Mouse (Mus musculus) thymus, postnatal 36 days (tissue): ENCODE data around the gene Arhgap29.

Experiments used
- DNase-seq, 2 experiments: peaks; one replicate each; pipeline ENCODE4 v3.0.0; 2022; ENCODE audit warnings: mixed read lengths in 2 of 2

Arhgap29 gene

DNA sequence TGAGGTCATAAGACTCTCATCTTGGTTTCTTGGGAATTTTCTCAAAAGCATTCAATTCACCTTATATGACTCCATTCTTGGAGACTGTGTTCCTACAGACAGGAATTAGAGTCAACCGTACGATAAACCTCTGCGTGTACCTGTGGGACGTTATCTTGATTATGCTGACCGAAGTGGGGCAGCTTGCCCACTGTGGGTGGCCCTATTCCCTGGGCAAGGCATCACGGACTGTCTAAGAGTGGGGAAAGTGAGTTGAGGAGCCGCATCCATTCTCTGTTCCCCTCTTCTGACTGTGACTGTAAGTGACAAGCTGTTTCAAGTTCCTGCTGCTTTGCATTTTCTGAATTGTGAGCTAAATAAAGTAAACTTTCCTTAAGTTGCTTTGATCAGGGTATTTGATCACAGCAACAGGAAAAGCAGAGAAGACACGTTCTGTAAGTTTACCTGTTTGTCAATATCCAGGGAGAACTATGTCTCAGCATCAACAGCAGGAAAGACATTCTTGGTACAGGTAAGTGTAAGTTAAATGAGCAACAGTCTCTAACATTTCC is at the start of gene Arhgap29:
Gene Arhgap29, plus strand, starts transcription at position 501 of the 551 bp plus-strand sequence.
- DNase-seq: no peak

DNA sequence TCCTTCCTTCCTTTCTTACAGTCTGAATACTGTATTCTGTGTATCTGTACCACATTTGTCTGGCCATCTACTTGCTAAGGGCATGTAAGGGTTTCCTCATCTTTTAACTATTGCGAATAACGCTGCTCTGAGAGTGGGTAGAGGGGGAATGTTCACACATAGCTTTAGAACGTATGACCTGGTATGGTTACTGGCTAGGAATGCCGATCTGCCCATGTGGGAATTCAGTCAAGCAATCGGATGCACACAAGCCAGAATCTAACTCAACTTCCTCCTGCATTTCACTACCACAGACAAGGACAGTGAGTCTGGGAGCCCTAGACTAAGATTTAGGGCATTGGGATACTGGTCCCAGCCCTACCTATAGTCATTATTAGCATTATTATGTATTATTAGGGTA is 49.6 kb upstream of the Arhgap29 start:
- no peak for DNase-seq

DNA sequence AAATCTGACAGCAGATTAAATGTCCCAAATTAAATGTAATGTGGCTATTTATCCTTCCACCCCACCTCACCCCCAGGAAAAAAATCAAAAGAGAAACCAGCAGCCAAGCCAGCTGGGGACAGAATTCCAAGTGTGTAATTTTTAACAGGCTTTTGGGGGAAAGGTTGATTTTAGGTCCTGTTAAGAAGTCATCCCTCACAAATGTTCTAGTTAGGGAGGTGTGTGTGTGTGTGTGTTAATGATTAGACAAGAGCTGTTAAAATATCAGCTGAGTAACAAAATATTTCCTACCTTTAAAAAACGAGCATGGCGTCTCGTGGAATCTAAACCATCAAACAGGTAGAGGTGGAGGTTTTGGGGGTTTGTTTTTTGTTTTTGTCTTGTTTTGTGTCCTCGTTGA is 49.1 kb upstream of the Arhgap29 start:
- DNase-seq: no peak

DNA sequence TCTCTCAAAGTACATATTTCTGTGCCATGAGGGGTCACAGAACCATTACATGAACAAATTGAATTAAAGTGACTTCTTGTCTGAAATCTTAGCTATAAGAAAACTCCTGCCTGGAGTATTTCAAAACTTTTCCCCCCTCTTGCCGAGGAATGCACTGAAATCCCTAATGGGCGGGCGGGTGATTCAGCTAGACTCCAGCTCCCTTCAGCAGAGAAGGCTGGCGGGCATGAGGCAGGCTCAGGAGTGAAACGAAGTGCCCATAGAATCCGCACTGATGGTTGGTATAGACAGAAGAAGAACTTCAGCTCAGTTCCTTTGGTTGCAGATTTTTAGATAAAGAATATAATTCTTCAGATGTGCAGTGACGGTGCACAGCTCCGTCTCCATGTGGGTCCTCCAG is 48.6 kb upstream of the Arhgap29 start:
- DNase-seq: no peak

DNA sequence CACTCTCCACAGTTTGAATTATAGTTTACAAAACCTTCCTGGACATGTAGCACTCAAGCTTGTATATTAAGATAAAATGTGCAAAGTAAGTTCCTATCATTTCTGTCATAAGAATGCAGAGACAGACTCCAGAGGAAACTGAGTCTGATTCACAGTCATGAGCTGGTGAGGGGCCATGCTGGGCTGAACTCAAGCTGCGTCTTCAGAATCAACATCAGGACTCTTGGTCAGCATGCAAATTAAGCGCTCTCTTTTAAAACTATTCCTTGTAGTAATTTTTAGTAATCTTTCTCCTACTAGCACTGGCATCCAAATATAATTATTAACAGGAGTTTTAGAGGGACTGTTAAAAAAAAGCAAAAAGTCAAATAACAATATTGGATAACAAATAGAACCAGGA is 47.9 kb upstream of the Arhgap29 start:
- DNase-seq: no peak

DNA sequence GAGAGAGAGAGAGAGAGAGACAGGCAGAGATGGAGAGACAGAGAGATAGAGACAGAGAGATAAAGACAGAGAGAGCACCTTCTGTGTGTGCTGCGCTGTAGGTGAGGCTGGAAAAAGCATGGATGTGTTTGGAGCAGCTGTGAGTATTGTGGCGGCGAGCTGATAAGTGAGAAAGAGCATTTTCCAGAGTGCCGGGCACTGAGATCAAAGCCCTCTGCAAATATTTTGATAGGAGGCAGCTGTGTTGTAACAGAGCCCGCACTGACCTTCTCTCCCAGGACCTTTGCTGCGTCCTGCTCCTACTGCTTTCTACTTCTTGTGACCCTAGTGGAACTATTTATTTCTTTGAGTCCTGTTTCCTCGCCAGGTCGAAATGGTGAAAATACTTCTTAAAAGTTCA is 45.7 kb upstream of the Arhgap29 start:
- DNase-seq: no peak

DNA sequence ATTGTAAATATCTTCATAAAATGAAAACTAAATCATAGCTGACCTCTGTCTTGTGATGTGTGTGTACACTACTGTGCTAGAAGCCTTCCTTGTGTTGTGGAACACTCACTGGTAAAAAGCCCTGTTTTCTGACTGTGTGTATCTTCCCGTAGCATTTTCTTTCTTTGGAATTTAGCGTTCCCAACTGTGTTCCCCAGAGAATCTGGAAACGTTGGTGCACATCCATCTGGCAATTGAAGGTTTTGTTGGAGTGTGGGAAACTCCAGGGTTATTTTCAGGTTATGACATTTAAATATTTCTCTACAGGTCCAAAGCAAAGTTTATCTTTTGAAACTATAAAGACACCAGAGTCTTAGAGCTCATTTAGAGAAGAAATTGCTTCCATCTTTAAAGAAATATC is 43.2 kb upstream of the Arhgap29 start:
- no peak for DNase-seq

DNA sequence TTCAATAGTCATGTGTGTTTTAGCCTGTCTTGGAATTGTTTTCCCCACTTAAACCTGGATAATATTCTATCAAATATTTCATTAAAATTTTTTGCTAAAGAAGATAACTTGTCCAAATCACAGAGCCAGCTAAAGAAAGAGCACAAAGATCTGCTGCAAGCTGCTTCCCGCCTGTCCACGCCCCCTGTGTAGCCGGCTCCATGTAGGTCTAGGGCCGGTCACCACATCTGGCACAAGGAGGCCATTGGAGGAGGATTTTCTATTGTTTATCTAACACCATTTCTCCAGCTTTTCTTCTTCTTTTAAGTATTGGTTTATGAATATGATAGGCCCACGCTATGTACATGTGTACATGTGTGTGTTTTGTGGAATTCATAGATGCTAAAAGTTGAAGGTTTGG is 38.9 kb upstream of the Arhgap29 start:
- DNase-seq: no peak

DNA sequence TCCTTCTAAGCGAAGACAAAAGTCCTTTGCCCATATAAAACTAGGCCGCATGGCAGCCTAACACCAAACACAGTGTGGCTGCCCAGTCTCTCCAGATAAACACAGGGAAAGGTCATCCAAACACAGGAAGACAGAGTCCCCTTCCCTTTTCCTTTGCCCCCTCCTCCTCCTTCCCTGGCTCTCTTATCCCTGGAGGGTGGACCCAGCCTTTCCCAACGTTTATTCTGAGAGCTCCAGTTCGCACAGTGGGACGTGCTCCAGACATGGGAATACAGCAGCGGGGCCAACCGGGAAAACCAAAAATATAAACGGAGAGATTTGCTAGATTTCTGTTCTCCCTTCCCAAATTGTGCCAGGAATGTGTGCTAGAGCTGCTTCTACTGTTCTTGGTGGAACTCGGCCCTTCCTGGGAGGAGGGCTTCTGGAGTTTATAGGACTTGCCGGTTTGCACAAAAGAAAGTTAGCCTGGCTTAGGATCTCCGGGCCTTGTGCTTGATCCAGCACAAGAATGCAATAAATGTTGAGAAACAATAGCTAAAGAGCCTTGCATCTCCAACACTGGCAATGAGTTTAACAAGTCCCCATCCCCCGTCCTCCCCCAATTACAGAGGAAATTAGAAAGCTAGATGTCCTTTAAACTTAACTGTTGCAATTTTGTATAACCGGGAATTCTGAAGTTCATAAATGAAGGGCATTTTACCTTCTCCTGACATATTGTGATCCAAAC is 37.7 kb upstream of the Arhgap29 start:
- no peak for DNase-seq

DNA sequence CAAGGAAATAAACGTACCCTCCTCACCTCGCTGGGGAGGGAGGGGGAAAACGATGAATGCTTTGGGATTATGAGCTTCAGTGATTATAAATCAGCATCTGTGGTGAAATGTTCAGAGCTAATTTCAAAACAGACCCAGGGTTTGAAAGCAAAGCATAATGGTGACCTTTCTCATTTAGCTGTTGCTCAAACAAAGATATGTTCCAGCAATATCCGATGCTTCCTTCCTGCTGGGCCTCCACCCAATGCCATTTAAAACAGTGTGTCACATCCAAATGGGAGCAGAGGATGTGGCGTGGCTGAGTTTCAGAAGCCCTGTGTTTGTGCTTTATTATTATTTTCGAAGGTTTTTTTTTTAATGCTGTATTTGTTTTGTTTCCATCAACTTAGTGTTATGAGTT is 37.1 kb upstream of the Arhgap29 start:
- no peak for DNase-seq

DNA sequence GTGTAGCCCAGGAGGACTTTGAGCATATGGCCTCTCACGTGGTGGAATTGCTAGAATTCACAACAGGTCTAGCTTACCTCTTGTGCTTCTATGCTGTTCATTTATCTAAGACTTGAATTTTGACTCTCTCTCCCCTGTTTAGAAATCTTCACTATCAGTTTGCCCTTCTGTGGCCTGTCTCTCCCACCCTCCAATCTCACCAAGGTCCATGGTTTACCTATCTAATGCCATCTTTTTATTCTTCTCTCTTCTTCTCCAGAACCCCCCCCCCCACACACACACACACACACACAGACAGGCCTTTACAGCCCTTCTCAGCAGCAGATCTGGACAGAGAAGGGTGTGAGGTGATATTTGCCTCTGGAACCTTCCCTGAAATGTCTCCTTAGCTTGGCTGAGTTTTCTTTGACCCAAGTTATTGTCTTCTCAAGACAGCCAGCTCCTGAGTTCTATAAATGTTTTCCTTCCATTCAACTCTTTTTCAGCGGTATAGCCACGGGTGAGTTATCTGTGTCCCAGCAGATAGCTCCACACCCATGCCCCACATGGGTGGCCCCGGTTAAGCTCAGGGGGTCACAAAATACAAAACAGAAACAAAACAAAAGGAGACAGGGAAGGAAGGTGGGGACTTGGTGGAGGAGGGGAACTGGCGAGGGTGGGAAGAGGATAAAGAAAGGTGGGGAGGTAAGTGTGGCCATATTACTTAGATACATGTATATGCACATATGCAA is 35.4 kb upstream of the Arhgap29 start:
- DNase-seq: no peak

DNA sequence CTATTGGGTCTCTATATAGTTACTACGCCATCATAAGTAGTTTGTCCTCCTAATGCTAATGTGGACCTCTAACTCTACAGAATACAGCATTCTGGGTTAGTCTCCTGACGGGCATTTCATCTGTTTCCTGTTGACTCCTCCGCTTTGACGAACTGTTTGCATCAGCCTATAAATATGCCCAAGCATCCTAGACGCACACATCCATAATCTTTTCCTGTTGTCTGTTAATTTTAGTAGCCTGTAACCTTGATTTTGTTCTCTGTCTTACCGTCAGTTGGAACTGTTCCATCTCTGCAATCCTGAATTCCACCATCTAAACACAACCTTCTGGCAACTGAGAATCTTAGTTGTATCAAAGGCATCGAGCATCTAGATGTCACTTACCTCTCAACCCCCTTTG is 34.7 kb upstream of the Arhgap29 start:
- no peak for DNase-seq

DNA sequence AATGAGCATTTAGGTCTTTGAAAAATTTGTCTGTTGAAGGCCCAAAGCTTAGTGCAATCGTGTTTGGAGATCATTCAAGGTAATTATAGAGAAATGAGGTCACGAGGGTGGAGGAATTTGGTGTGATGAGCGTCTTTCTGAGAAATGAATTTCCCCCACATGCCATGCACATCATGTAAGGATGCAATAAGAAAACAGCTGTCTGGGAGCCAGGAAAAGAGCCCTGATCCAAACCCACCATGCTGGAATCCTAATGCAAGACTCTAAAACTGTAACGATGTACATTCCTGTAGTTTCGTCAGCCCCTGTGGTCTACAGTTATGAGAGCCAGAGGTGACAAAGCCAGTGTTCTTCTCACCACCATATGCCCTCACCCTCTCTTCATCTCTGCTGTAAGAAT is 32.4 kb upstream of the Arhgap29 start:
- DNase-seq: no peak

DNA sequence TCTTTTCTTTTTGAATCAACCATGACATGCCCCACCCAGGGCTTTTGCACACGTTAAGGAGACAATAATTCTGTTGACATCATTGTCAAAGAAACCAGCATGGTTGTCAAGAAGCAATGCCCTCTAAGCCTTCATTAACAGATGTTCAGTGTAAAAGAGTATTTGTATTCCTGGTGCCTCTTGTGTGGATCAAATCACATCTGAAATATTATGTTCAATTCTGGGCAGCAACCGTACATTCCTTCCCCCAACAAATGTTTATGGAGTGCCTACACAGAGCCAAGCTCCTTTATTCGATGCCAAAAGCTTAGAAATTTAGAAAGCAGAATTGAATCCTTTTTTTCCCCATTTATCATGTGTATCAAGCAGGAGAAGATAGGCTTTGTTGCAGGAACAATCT is 31.6 kb upstream of the Arhgap29 start:
- no peak for DNase-seq

DNA sequence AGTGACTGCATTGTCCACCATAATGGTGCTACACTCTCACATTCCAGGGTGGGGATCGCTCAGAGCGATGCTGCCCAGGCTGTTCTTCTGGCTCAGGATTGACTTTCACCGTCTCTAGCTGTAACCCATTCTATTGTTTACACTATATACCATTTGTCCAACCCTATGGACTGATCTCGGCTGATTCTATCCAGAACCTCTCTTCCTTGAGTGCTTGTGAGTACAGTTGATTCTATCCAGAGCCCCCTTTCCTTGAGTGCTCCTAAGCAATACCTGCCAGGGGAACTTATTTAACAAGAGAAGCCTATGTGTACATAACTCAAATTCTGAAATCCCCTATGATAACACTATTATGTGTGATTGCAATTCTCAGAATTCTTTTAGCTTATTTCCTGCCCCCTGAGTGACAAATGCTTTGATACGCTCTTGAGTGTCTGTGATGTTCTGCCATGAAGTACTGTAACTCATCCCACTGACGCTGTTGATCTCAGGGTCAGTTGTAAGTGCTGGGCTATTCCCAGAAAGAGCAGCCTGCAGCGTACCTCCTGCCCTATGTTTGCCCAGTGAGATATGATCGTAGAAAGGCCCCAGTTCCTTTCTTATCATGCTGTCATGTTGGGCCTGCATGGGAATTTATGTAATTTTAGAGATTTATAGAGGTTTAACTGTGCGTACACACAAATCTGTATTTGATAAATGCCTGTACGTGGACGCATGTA is 27.4 kb upstream of the Arhgap29 start:
- no peak for DNase-seq

DNA sequence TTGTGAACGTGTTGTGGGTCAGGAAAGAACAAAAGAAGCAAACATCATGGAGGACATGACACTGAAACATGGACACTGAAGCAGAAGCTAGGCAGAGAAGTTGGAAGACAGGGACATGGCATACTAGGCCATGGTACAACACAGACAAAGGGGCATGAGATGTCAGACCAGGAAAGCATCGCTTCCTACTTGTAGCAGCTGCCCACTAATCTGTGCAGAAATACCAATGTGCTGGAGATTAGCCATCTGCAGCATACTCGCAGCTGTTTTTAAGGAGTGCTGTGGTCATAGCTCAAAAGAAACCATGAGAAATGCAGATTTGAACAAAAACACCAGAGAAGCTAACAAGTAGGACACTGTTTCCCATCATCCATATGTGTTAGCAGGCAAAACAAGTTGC is 24.7 kb upstream of the Arhgap29 start:
- no peak for DNase-seq

DNA sequence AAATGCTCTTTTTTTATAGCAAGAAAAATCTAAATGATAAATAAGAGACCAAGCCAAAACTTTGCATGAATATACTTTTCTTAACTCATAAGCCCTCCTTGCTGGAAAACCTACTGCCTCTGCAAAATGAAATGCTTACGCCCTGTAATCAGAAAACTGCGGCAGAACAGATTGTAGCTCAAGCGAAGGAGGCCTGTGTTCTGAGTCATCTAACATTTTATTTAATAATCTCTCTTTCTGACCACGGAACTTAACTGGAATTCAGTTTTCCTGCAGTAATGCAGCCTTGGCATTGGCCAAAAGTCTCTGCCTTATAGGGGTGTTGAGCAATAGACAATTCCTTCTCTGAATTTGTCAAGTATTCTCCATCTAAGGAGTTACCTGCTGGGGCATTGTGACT is 19.5 kb upstream of the Arhgap29 start:
- no peak for DNase-seq

DNA sequence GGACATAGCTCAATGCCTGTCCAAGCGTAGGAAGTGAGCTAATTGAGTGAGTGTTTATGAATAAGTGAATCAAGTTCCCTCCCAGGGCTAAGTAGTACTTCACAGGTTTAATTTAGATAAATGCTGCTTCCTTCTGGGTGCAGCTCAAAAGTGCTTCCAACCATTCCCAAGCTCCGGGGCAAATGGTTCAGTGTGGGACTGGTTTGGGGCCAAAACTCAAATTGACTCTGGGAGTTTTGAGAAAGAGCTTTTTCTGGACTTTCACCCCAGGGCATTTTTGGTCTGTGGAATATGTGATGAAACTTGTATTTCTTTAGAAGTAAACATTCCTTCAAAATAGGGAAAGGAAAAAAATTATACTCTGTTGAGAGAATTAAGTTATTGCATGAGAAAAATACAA is 16.1 kb upstream of the Arhgap29 start:
- DNase-seq: no peak

DNA sequence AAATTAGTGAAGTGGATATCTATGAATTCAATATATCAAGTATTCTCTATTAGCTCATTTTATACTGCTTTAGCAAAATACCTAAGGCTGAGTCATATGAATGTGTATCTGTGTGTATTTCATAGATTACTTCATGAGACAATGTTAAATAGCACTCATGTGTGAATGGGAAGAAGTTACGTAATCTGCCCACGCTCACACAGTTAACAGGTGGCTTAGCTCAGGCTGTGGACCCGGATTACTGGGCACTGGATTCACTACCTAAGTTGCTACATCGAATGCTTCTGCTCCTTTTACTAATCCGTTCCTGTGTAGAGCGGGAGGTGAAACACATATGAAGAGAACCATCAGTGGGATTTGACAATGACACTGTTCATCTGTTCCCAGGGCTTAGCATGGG is 15.3 kb upstream of the Arhgap29 start:
- DNase-seq: no peak

DNA sequence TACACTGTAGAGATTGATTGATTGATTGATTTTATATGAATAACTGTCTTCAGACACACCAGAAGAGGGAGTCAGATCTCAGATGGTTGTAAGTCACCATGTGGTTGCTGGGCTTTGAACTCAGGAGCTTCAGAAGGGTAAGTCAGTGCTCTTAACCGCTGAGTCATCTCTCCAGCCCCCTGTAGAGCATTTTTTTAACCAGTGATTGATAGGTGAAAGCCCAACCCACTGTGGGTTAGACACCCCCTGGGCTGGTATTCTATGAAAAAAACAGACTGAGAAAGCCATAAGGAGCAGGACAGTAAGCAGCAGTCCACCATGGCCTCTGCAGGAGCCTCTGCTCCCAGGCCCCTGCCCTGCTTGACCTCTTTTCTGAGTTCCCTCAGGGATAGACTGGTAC is 12.7 kb upstream of the Arhgap29 start:
- no peak for DNase-seq

DNA sequence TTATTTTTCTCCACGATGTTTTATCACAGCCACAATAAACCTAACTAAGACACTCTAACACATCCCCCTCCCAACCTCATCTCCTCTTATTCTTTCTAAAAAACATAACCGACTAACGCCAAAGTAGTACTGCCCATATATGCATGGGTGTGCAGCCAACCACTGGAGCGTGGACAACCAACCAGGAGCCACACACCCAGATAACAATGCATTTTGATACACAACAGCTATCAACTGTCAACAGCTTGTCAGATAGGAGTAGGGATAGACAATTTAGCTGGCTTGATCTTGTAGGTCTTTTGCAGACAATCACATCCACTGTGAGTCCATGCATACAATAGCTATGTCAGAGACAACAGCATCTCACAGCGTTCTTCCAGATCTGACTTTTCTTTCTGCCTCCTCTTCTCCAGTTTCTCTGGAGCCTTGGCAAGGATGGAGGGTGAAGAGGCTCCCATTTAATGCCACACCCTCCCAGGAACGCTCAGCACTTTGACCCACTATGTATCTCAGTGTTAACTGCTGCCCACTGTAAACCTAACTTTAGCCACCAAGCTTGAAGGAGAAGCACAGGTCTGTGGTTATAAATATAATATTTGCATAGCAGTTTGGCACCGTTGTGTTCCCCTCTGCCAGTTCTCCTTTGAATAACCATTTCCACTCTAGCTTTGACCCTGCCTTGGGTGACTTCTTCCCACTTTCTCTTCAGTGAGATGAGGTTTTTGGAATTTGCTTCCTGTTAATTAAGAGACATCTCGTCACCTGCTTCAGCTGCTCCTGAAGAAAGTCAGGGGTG is 12.0 kb upstream of the Arhgap29 start:
- no peak for DNase-seq

DNA sequence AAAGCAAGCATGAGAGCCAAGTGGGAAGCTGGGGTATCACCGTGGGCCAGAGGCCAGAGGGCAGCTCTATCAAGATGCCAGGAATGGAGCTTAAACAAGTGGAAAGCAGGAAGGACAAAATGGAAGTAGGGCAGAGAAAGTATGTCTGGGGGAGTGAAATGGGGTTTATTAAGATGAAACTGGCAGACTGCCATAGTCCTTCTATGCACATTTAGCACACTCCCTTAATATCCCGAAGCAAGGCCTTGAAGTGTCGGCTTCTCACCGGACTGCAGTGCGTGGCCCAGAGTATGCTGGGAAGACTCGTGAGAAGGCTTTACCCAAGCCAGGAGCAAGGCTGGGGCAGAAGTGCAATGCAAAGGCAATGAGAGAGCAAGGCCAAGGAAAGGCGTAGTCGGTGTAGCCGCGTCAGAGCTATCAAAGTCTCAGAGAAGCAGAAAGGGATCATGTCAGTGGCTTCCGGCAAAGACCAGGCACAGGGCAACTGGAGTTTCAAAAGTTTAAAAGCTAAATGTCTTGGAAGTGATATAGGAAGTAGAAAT is 11.1 kb upstream of the Arhgap29 start:
- no peak for DNase-seq

DNA sequence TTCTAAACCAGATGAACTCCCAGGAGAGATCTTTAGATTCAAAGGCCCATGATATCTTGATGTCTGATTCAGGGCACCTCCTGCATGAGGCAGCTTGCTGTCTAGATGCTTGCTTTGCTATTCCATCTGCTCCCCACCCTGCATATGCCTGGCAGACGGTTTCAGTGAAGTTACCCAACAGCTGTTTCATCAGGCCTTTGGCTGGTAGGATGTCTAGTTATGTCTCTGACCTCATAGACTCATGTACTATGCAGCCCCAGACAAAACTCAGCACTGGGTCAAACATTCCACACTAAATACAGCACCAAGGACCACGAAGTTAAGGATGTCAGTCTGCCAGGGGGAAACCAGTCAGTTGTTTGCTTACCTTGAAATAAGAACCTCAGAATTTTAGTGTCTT is 6.4 kb upstream of the Arhgap29 start:
- no peak for DNase-seq
